Mouse (Mus musculus) thymus, adult 2 months (tissue): ENCODE measurements at regions not wholly inside any gene's neighbourhood (a gene's known extent, or its start where the extent isn't known, plus 50 kb on each side); places are given as distances from the start of the nearest gene placed in this dataset.

Experiments
- CTCF ChIP-seq: fragments of 200-500 bp; IDR thresholded peaks from 2 replicates; pipeline ENCODE4 v1.5.1; 2012; ENCODE audit warnings: mild to moderate bottlenecking, control low read depth, low read length, moderate library complexity, borderline replicate concordance; ENCODE audit not compliant: control insufficient read depth, poor library complexity, insufficient read depth; ENCODE audit errors: extremely low read depth
- POLR2A ChIP-seq: fragments of 200-500 bp; IDR thresholded peaks from 2 replicates; pipeline ENCODE4 v1.6.1; 2012; ENCODE audit warnings: mild to moderate bottlenecking, low read length, control low read depth, moderate library complexity; ENCODE audit not compliant: control insufficient read depth, poor library complexity, insufficient read depth; ENCODE audit errors: extremely low read depth

- TF ChIP-seq POLR2A (no peak), CTCF (no peak)
Observed at GRCm38 (mm10) chr2:45904623-45905235, 787.5 kb upstream of the Zeb2 start.
